Mouse (Mus musculus): ENCODE measurements at regions not wholly inside any gene's neighbourhood (a gene's known extent, or its start where the extent isn't known, plus 50 kb on each side); places are given as distances from the start of the nearest gene placed in this dataset.
A peak's percentile ranks its signal among the peaks of the same experiment; 100 is the strongest.
"Not testable (repeated sequence)": the region's sequence is repeated elsewhere in the genome, so short reads cannot be mapped to it uniquely, and the experiment has no call there.

DNA sequence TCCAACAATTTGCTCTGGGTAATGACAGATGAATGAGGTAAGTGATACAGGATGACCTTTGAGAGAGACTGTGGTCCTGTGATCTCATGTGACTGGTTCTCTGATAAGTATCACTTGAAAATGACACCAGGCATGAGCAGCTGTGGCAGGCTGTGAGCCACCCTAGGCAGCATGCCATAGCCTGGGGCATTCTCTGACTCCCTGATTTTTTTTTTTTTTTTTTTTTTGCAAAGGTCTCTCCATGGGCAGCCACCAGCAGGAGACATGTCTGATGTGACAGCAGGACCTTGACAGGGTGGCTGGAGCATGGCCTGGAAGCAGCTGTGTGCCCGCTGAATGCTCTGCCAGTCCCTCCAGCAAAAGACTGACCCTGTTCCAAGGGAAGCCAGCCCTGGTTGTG lies 116.4 kb upstream of the Vldlr start:
- no peaks in the 10 kb centered on the region for H3K9me3 ChIP-seq
- 83% methylated on average over 1 of the region's 1 CpGs for whole genome bisulfite sequencing
- H3K27me3 ChIP-seq (replicated peaks): no peaks in the 10 kb centered on the region
- H3K36me3 ChIP-seq: no peaks in the 10 kb centered on the region
- H3K4me3 ChIP-seq (replicated peaks): no peak overlapping the region
- H3K9ac ChIP-seq: no peak overlapping the region
- H3K27ac ChIP-seq: no peak overlapping the region
- H3K4me1 ChIP-seq: no peaks in the 10 kb centered on the region
- no peak overlapping the region for H3K4me2 ChIP-seq
- no peak for ATAC-seq (ENCODE audit: insufficient read depth, low FRiP score, low read depth)

DNA sequence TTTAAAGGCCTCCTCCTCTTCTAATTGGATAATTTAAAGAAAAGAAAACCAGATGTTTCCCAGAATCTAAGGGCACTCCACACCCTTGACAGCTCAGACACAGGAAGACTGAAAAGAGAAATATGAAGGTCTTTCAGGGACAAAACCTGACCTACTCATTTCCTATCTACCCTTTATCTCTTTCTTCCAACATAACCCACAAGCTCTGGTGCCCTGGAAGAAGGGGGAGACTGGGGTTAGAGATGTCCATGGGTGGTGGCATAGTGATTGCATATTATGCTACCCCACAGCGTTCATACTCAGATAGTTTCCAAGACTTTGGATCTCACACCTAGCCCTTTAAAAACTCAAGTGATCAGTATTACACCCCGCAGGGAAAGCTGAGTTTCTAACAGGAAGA lies 105.8 kb upstream of the Vldlr start:
- H3K4me2 ChIP-seq: no peak overlapping the region
- H3K9me3 ChIP-seq: no peaks in the 10 kb centered on the region
- H3K4me1 ChIP-seq: no peaks in the 10 kb centered on the region
- H3K27ac ChIP-seq: no peak overlapping the region
- H3K4me3 ChIP-seq (replicated peaks): no peak overlapping the region
- no peak overlapping the region for H3K9ac ChIP-seq
- ATAC-seq (ENCODE audit: insufficient read depth, low FRiP score, low read depth): no peak
- 74% methylated on average over 2 of the region's 2 CpGs for WGBS
- no peaks in the 10 kb centered on the region for H3K36me3 ChIP-seq
- no peaks in the 10 kb centered on the region for H3K27me3 ChIP-seq (replicated peaks)

DNA sequence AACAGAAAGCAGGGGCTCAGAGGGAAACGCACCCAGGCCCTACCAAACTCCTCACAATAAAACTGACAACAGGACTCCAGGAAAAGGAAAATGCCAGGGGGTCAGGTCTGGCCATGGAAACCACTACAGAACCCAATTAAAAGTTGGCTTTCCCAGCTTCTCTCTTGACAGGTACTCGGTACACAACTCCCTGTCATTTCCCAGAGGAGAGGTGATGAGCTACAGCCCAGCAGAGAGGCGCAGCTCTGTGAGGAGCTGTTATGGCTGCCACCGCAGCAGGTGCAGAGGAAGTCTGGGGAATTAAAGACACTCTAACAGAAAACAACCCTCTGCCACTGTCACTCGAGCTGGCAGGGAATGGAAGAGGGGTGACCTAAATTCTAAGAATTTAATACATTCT lies 95.4 kb upstream of the Vldlr start:
- Histone ChIP-seq H3K9ac (no peak overlapping the region), H3K36me3 (no peaks in the 10 kb centered on the region), H3K27me3 (replicated peaks) (no peaks in the 10 kb centered on the region), H3K27ac (no peak overlapping the region), H3K4me3 (replicated peaks) (no peak overlapping the region), H3K4me2 (no peak overlapping the region), H3K4me1 (no peaks in the 10 kb centered on the region), H3K9me3 (no peaks in the 10 kb centered on the region)
- 62% methylated on average over 5 of the region's 5 CpGs for WGBS
- ATAC-seq (ENCODE audit: insufficient read depth, low FRiP score, low read depth): no peak

DNA sequence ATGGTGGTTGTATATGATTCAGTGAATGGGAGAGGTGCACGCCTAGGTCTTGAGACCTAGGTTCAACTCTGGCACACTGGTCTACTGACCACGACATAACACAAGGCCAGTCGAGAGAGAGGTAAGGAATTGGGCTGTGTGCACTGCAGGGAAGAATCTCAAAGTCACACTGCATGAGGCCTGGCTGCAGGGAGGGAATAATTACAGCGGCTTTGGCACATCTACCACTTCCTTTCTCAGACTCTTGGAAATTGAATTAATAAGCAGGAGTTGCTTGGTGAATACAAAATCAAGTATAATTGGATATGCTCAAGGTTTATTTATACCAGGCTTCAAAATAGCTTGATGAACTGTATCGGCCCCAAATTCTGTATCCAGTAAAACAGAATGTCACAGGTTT lies 93.9 kb upstream of the Vldlr start:
- Histone ChIP-seq H3K27me3 (replicated peaks) (no peaks in the 10 kb centered on the region), H3K4me1 (no peaks in the 10 kb centered on the region), H3K9me3 (no peaks in the 10 kb centered on the region), H3K36me3 (no peaks in the 10 kb centered on the region), H3K27ac (no peak overlapping the region), H3K9ac (no peak overlapping the region), H3K4me3 (replicated peaks) (no peak overlapping the region), H3K4me2 (no peak overlapping the region)
- WGBS: 88% methylated on average over 5 of the region's 5 CpGs
- ATAC-seq (ENCODE audit: insufficient read depth, low FRiP score, low read depth): no peak

DNA sequence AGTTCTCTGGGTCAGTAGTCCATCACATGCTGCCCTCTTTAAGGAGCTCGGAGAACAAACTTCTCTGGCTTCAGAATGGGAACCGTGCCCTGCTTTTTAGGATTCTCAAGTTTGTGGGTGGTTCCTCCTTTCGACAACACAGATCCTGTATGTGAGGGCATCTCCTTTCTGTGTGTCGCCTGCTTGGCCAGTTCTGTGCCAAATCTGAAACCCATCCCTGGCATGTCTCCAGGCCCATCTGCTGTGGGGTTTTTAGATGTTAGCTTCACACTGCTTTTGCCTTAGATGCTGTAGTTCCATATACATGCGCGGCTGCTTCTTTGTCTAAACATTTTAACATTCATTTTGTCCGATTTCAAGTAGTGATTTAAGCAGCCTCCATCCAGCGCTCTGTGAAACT lies 93.0 kb upstream of the Vldlr start:
- Histone ChIP-seq H3K9me3 (no peaks in the 10 kb centered on the region), H3K4me2 (no peak overlapping the region), H3K4me1 (no peaks in the 10 kb centered on the region), H3K9ac (no peak overlapping the region), H3K27ac (no peak overlapping the region), H3K27me3 (replicated peaks) (no peaks in the 10 kb centered on the region), H3K36me3 (no peaks in the 10 kb centered on the region), H3K4me3 (replicated peaks) (no peak overlapping the region)
- ATAC-seq (ENCODE audit: insufficient read depth, low FRiP score, low read depth): no peak
- WGBS: 60% methylated on average over 8 of the region's 8 CpGs

DNA sequence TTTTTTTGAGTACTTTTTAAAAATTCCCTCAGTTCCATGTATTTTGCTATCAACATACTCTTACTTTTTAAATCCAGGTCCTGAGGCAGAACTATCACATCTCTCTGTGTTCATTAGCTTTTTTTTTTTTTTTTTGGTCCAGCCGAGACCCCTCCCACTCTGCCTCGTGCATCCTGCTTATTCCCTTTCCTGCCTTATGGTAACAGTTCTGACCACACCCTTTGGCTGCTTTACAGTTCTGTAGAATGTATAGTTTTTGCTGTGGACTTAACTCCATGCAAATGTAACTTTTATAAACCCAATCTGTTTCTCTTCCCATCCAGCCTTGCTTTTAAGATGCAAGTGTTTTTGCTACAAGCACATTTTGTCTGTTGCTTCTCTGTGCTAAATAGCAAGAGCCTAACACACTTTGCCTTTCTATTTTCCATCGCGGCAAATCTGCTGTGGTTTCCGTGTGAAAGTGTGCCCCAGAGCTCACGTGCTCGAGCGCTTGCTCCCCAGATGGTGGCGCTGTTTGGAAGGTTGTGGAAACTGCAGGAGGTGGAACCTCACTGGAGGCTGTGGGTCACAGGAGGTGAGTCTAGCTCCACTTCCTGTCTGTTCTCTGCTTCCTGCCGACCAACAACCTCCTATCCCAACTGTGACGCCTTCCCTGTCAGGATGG lies 92.3 kb upstream of the Vldlr start:
- no peak for ATAC-seq (ENCODE audit: insufficient read depth, low FRiP score, low read depth)
- no peaks in the 10 kb centered on the region for H3K9me3 ChIP-seq
- H3K27ac ChIP-seq: no peak overlapping the region
- H3K36me3 ChIP-seq: no peaks in the 10 kb centered on the region
- no peak overlapping the region for H3K4me3 ChIP-seq (replicated peaks)
- no peaks in the 10 kb centered on the region for H3K4me1 ChIP-seq
- no peak overlapping the region for H3K9ac ChIP-seq
- no peaks in the 10 kb centered on the region for H3K27me3 ChIP-seq (replicated peaks)
- WGBS: 58% methylated on average over 11 of the region's 11 CpGs
- no peak overlapping the region for H3K4me2 ChIP-seq

DNA sequence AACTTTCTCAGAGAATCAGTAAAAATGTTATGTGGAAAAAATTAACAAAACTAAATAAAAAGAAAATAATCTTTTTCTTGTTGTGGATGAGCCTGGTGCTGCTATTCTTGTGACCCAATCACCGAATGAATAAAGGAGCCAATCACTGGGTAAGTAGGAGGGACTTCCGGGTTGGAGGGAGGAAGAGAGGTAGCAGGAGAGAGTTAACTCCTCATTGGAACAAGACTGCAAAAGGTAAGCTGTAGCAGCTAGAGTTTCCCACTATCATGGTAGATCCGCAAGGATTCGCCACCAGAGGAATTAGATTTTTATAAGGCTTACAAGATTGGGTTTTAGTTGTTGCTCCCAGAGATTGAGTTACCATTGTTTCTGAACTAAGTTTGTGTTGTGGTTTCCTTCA lies 87.8 kb upstream of the Vldlr start:
- not testable (repeated sequence) for H3K4me2 ChIP-seq; ATAC-seq (ENCODE audit: insufficient read depth, low FRiP score, low read depth); H3K27ac ChIP-seq; H3K27me3 ChIP-seq (replicated peaks); H3K36me3 ChIP-seq; H3K9ac ChIP-seq; H3K4me1 ChIP-seq; H3K9me3 ChIP-seq; H3K4me3 ChIP-seq (replicated peaks)
- WGBS: 88% methylated on average over 4 of the region's 4 CpGs

DNA sequence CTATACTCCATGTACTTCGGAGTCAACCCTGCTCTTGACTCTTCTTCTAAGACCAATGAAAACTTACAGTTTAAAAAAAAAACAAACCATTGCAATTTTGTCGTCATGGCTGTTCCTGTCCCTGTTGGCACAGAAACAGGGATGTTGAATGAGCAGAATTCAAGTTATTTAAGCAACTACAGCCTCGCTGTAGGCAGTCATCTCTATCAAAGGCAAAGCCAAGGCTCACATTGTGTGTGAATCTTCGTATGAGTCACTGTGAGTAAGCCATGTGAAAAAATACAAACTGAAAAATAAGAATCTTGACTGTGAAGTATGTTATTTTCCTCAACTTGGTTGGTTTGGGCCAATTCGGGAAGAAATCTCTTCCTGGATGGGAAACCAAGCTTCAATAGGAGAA lies 81.9 kb upstream of the Vldlr start:
- 81% methylated on average over 5 of the region's 5 CpGs for WGBS
- Histone ChIP-seq H3K27ac (no peak overlapping the region), H3K9ac (no peak overlapping the region), H3K9me3 (no peaks in the 10 kb centered on the region), H3K4me3 (replicated peaks) (no peak overlapping the region), H3K36me3 (no peaks in the 10 kb centered on the region), H3K4me1 (no peaks in the 10 kb centered on the region), H3K4me2 (no peak overlapping the region), H3K27me3 (replicated peaks) (no peaks in the 10 kb centered on the region)
- ATAC-seq (ENCODE audit: insufficient read depth, low FRiP score, low read depth): no peak

DNA sequence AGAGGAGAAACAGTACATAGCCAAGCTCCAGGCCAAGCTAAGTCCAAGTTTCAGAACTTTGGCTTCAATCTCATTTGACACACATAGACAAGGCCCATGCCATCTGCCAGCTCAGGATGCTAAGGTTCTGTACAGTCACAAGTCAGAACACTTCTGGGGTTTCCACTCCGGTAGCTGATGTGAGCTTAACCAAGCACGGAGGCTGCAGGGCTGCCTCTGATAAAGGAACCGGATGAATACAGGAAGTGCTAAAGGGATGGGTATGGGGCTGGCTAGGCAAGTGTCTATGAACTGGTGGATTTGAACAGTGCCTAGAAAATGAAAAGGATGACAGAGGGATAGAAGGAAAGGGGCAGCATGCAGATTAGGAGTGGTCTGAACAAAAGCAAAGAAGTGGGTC lies 75.4 kb upstream of the Vldlr start:
- no peak for ATAC-seq (ENCODE audit: insufficient read depth, low FRiP score, low read depth)
- Histone ChIP-seq H3K4me3 (replicated peaks) (no peak overlapping the region), H3K4me2 (no peak overlapping the region), H3K9ac (no peak overlapping the region), H3K9me3 (no peaks in the 10 kb centered on the region), H3K36me3 (no peaks in the 10 kb centered on the region), H3K4me1 (no peaks in the 10 kb centered on the region), H3K27ac (no peak overlapping the region), H3K27me3 (replicated peaks) (no peaks in the 10 kb centered on the region)
- 70% methylated on average over 3 of the region's 3 CpGs for WGBS

DNA sequence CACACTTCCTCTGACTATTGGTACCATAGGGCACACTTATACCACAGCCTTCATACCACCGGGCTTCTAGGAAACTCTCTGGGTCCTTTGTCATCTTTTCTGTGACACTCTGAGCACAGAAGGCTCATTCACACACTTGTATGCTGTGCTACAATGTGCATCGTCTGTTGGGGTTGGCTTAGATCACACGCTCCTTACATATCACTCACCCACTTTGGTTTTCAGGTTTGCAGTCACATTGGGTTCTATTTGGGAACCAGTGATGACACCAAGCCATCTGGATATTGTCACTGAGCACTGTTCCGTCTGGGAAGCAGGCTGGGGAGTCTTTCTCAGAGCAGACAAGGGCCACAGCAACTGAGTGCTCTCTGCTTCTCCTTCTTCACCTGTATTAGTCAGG lies 74.1 kb upstream of the Vldlr start:
- Histone ChIP-seq H3K36me3 (no peaks in the 10 kb centered on the region), H3K27me3 (replicated peaks) (no peaks in the 10 kb centered on the region), H3K27ac (no peak overlapping the region), H3K9me3 (no peaks in the 10 kb centered on the region), H3K4me1 (no peaks in the 10 kb centered on the region), H3K4me3 (replicated peaks) (no peak overlapping the region), H3K9ac (no peak overlapping the region), H3K4me2 (no peak overlapping the region)
- ATAC-seq (ENCODE audit: insufficient read depth, low FRiP score, low read depth): no peak
- 83% methylated on average over 4 of the region's 4 CpGs for WGBS

DNA sequence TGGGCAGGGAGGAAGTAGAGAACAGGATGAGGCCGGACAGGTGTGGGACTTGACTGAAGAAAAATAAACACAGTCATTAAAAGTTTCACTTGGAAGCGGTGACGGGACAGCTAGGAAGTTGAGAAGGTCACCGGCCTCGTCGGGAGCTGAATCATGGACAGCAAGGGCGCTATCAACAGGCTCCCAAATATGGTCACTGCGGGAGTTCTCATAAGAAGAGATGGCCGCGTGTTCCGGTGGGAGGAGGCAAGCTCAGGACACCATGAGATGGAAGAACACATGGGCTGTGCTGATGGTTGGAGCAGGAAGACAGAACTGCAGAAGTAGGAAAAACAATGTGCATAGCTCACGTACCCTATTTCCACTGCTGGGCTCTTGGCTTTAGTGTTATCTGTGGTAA lies 68.9 kb upstream of the Vldlr start:
- WGBS: 72% methylated on average over 12 of the region's 12 CpGs
- no peaks in the 10 kb centered on the region for H3K36me3 ChIP-seq
- H3K9me3 ChIP-seq: no peaks in the 10 kb centered on the region
- no peak overlapping the region for H3K27ac ChIP-seq
- H3K27me3 ChIP-seq (replicated peaks): no peaks in the 10 kb centered on the region
- no peak overlapping the region for H3K4me3 ChIP-seq (replicated peaks)
- no peak overlapping the region for H3K4me2 ChIP-seq
- no peak overlapping the region for H3K9ac ChIP-seq
- no peak for ATAC-seq (ENCODE audit: insufficient read depth, low FRiP score, low read depth)
- no peaks in the 10 kb centered on the region for H3K4me1 ChIP-seq

DNA sequence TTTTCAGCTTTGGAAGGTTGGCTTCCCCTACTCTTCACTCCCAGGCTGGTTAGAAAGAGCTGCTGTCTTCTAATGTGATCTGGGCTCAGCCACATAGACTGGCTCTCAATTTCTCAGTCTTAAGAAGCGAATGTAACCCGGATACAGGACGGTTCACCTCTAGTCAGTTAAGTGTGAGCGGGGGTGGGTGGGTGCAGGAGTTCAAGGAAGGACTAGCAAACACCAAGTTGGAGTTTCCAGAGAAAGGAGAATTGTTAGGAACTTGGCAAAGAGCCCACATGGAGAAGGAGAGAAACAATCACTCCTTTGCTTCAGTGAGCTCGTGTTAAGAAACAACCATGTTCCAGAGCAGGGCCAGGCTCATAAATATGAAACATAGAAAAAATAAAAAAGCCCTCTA lies 68.0 kb upstream of the Vldlr start:
- no peak overlapping the region for H3K4me2 ChIP-seq
- no peak overlapping the region for H3K4me3 ChIP-seq (replicated peaks)
- no peaks in the 10 kb centered on the region for H3K36me3 ChIP-seq
- no peaks in the 10 kb centered on the region for H3K9me3 ChIP-seq
- no peaks in the 10 kb centered on the region for H3K27me3 ChIP-seq (replicated peaks)
- H3K4me1 ChIP-seq: no peaks in the 10 kb centered on the region
- H3K27ac ChIP-seq: no peak overlapping the region
- ATAC-seq (ENCODE audit: insufficient read depth, low FRiP score, low read depth): no peak
- WGBS: 55% methylated on average over 5 of the region's 5 CpGs
- H3K9ac ChIP-seq: no peak overlapping the region

DNA sequence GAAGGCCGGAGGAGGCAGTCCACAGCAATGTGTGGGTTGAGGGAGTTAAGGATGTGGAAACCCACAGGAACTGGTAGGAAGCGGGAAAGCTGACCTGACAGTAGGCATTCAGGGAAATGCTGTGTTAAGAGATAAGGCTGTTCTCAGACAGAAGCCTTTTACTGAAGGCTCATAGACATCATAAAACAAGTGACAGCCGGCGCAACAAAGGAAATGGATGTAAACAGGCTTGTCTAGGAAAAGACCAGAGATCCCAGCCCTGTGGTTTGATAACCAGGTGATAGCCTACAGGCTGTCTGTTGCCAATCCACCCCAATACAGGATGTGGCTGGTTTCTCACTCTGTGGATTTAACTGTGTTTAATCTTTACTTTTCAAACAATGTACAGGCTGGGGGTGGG lies 66.7 kb upstream of the Vldlr start:
- H3K4me2 ChIP-seq: no peak overlapping the region
- H3K27me3 ChIP-seq (replicated peaks): no peaks in the 10 kb centered on the region
- ATAC-seq (ENCODE audit: insufficient read depth, low FRiP score, low read depth): peak; percentile 39; the same call in 1 of the 2 replicates
- no peak overlapping the region for H3K27ac ChIP-seq
- no peak overlapping the region for H3K9ac ChIP-seq
- WGBS: 56% methylated on average over 4 of the region's 4 CpGs
- no peaks in the 10 kb centered on the region for H3K4me1 ChIP-seq
- H3K36me3 ChIP-seq: no peaks in the 10 kb centered on the region
- H3K4me3 ChIP-seq (replicated peaks): no peak overlapping the region
- H3K9me3 ChIP-seq: no peaks in the 10 kb centered on the region

Measured in stomach, embryonic 15.5 days (tissue).